Mouse (Mus musculus): ENCODE results near the gene Ipo11.

Ipo11 gene

GRCm38 (mm10) chr13:106819749-106820148 lies 117.0 kb downstream of the Ipo11 start:
- DNase-seq (ENCODE audit: low spot score in 2 of 2) = no peak

GRCm38 (mm10) chr13:106817066-106817465 lies 119.7 kb downstream of the Ipo11 start:
- DNase-seq (ENCODE audit: low spot score in 2 of 2) = no peak

- DNase-seq (ENCODE audit: low spot score in 2 of 2) = no peak
Measured at GRCm38 (mm10) chr13:106813519-106813918, 123.2 kb downstream of the Ipo11 start.

GRCm38 (mm10) chr13:106813087-106813486 lies 123.7 kb downstream of the Ipo11 start:
- DNase-seq (ENCODE audit: low spot score in 2 of 2) = no peak

GRCm38 (mm10) chr13:106810156-106810555 lies 126.6 kb downstream of the Ipo11 start:
- no peak for DNase-seq (ENCODE audit: low spot score in 2 of 2)

GRCm38 (mm10) chr13:106808821-106809220 lies 127.9 kb downstream of the Ipo11 start:
- DNase-seq (ENCODE audit: low spot score in 2 of 2) = no peak

DNA sequence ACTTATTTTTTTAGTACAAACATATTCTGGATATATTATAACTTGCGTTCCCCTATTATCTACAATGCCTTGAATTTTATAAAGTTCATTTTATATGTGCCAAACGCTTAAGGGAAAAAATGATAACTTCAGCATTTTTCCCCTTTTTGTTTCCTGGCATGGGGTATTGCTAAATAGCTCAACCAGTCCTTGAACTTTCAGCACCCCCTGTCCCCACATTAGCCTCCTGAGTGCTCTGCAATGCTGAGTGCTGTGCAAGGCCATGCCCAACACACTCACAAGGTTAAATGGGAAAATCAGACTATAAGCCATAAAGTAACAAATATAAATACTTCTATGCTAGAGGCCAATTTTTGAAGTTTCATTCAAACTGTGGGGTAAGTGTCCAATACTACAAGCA lies 128.4 kb downstream of the Ipo11 start:
- no peak for DNase-seq (ENCODE audit: low spot score in 2 of 2)

GRCm38 (mm10) chr13:106807303-106807702 lies 129.5 kb downstream of the Ipo11 start:
- DNase-seq (ENCODE audit: low spot score in 2 of 2) = no peak

GRCm38 (mm10) chr13:106805146-106805545 lies 131.6 kb downstream of the Ipo11 start:
- DNase-seq (ENCODE audit: low spot score in 2 of 2) = no peak

- no peak for DNase-seq (ENCODE audit: low spot score in 2 of 2)
Measured at GRCm38 (mm10) chr13:106798026-106798425, 138.7 kb downstream of the Ipo11 start.

DNA sequence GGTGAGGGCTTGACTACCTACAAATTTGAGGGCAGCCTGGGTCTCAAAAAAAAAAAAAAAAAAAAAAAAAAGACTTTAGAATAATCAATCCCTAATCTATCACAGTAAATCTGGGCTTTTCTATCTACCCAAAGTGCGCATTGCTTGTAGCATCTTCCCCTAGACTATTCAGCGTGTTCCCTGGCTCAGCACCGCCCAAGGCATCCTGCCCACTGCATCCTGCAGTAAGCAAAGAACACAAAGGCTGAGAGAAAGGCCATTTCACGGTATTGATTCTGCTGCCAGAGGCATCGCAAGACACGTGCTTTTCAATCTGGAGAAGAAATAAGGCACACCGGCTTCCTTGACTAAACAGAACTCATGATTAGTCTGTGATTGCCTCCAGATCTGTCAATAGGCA lies 147.9 kb downstream of the Ipo11 start:
- no peak for DNase-seq (ENCODE audit: low spot score in 2 of 2)

GRCm38 (mm10) chr13:106768807-106769206 lies 168.0 kb downstream of the Ipo11 start:
- DNase-seq (ENCODE audit: low spot score in 2 of 2) = no peak

DNA sequence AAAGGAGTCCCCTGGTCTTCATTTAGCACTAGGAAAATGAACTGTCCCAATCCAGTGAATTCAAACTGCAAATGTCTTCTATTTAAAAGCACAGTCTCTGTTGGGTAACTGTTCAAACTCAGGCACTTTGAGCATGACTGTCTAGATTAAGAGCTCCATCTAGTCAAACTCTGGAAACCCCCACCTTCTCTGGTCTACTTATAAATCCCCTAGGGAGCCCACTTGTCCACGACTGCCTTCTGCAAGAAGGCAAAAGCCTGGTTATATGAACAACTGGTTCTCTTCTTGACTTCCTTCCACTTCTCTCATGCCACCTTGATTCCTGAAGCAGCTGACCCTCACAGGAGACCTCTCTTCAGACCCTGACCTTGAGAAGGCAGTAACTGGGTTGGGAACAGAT lies 174.1 kb downstream of the Ipo11 start:
- DNase-seq (ENCODE audit: low spot score in 2 of 2) = no peak

DNA sequence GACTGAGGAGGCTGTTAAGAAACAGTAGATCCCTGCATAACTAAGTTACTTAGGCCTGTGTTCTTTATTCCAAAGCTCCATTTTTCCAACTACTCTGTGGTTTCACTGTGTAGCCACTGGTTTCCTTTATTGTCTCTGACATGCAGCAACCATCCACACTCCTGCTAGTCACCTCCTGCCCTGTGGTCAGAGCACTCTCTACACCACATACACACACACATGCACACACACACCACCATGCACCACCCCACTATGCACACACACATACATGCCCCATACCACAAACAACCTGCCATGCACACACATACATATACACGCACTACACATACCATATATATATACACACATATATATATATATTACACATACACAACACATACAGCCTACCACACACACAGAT lies 175.1 kb downstream of the Ipo11 start:
- DNase-seq (ENCODE audit: low spot score in 2 of 2) = no peak

GRCm38 (mm10) chr13:106760232-106760875 lies 176.4 kb downstream of the Ipo11 start:
- DNase-seq (ENCODE audit: low spot score in 2 of 2) = no peak

- no peak for DNase-seq (ENCODE audit: low spot score in 2 of 2)
Measured at GRCm38 (mm10) chr13:106755892-106756291, 180.9 kb downstream of the Ipo11 start.

- DNase-seq (ENCODE audit: low spot score in 2 of 2) = no peak
Measured at GRCm38 (mm10) chr13:106754216-106754615, 182.5 kb downstream of the Ipo11 start.

GRCm38 (mm10) chr13:106751951-106752350 lies 184.8 kb downstream of the Ipo11 start:
- no peak for DNase-seq (ENCODE audit: low spot score in 2 of 2)

- no peak for DNase-seq (ENCODE audit: low spot score in 2 of 2)
Measured at GRCm38 (mm10) chr13:106746823-106747222, 189.9 kb downstream of the Ipo11 start.

GRCm38 (mm10) chr13:106745201-106745600 lies 191.6 kb downstream of the Ipo11 start:
- DNase-seq (ENCODE audit: low spot score in 2 of 2) = no peak

Data from cerebellum, postnatal 4 days (tissue).